Mouse (Mus musculus) bone marrow, adult 2 months (tissue): ENCODE measurements at regions not wholly inside any gene's neighbourhood (a gene's known extent, or its start where the extent isn't known, plus 50 kb on each side); places are given as distances from the start of the nearest gene placed in this dataset.

Experiments used
- CTCF ChIP-seq: fragments of 200-500 bp; IDR thresholded peaks from 2 replicates; pipeline ENCODE4 v1.5.1; 2011; ENCODE audit warnings: low read length, control low read depth; ENCODE audit not compliant: control insufficient read depth, insufficient read depth
- POLR2A ChIP-seq: fragments of 200-500 bp; IDR thresholded peaks from 2 replicates; pipeline ENCODE4 v1.6.1; 2011; ENCODE audit warnings: low read depth, mild to moderate bottlenecking, control low read depth, low read length, borderline replicate concordance; ENCODE audit not compliant: control insufficient read depth

- TF ChIP-seq CTCF (no peak), POLR2A (no peak)
Observed at GRCm38 (mm10) chr14:98866880-98867279, 127.2 kb downstream of the Rpl36a-ps1 start.
